Mouse (Mus musculus): ENCODE measurements at regions not wholly inside any gene's neighbourhood (a gene's known extent, or its start where the extent isn't known, plus 50 kb on each side); places are given as distances from the start of the nearest gene placed in this dataset.

GRCm38 (mm10) chr3:79996803-79997202, 112.5 kb downstream of the Fam198b start:
- Histone ChIP-seq H3K4me2 (ENCODE audit: low read depth, low read length) (no peak overlapping the region), H3K27ac (ENCODE audit: low read length) (no peak overlapping the region), H3K9ac (ENCODE audit: low read length) (no peak overlapping the region), H3K4me1 (ENCODE audit: control insufficient read depth, insufficient read depth, low read length) (peaks cover 11% of the 10 kb centered on the region), H3K27me3 (ENCODE audit: control insufficient read depth, insufficient read depth, low read length) (no peaks in the 10 kb centered on the region), H3K36me3 (ENCODE audit: control insufficient read depth, insufficient read depth) (no peaks in the 10 kb centered on the region), H3K4me3 (ENCODE audit: low read length) (no peak overlapping the region), H3K9me3 (replicated peaks; ENCODE audit: control insufficient read depth, low read length) (no peaks in the 10 kb centered on the region)
- ATAC-seq (replicated peaks; ENCODE audit: extremely low read depth, insufficient read depth, low FRiP score): no peak
- 62% methylated on average over 3 of the region's 3 CpGs for WGBS

- Histone ChIP-seq H3K36me3 (ENCODE audit: control insufficient read depth, insufficient read depth) (no peaks in the 10 kb centered on the region), H3K4me3 (ENCODE audit: low read length) (no peak overlapping the region), H3K9ac (ENCODE audit: low read length) (no peak overlapping the region), H3K27ac (ENCODE audit: low read length) (no peak overlapping the region), H3K4me2 (ENCODE audit: low read depth, low read length) (no peak overlapping the region), H3K4me1 (ENCODE audit: control insufficient read depth, insufficient read depth, low read length) (peaks cover 14% of the 10 kb centered on the region), H3K27me3 (ENCODE audit: control insufficient read depth, insufficient read depth, low read length) (no peaks in the 10 kb centered on the region), H3K9me3 (replicated peaks; ENCODE audit: control insufficient read depth, low read length) (no peaks in the 10 kb centered on the region)
- ATAC-seq (replicated peaks; ENCODE audit: extremely low read depth, insufficient read depth, low FRiP score): no peak
- WGBS: 90% methylated on average over 6 of the region's 6 CpGs
Observed at GRCm38 (mm10) chr3:80002335-80002734, 118.0 kb downstream of the Fam198b start.

GRCm38 (mm10) chr3:80003300-80004090, 119.2 kb downstream of the Fam198b start:
- no peaks in the 10 kb centered on the region for H3K9me3 ChIP-seq (replicated peaks; ENCODE audit: control insufficient read depth, low read length)
- no peak overlapping the region for H3K9ac ChIP-seq (ENCODE audit: low read length)
- peaks cover 14% of the 10 kb centered on the region for H3K4me1 ChIP-seq (ENCODE audit: control insufficient read depth, insufficient read depth, low read length)
- no peak for ATAC-seq (replicated peaks; ENCODE audit: extremely low read depth, insufficient read depth, low FRiP score)
- no peaks in the 10 kb centered on the region for H3K27me3 ChIP-seq (ENCODE audit: control insufficient read depth, insufficient read depth, low read length)
- no peak overlapping the region for H3K27ac ChIP-seq (ENCODE audit: low read length)
- H3K4me2 ChIP-seq (ENCODE audit: low read depth, low read length): no peak overlapping the region
- H3K36me3 ChIP-seq (ENCODE audit: control insufficient read depth, insufficient read depth): no peaks in the 10 kb centered on the region
- WGBS: 65% methylated on average over 5 of the region's 5 CpGs
- H3K4me3 ChIP-seq (ENCODE audit: low read length): no peak overlapping the region

- H3K4me1 ChIP-seq (ENCODE audit: control insufficient read depth, insufficient read depth, low read length): peaks cover 14% of the 10 kb centered on the region
- peak overlapping the region; percentile 54 for H3K27ac ChIP-seq (ENCODE audit: low read length)
- H3K27me3 ChIP-seq (ENCODE audit: control insufficient read depth, insufficient read depth, low read length): no peaks in the 10 kb centered on the region
- H3K9me3 ChIP-seq (replicated peaks; ENCODE audit: control insufficient read depth, low read length): no peaks in the 10 kb centered on the region
- 79% methylated on average over 3 of the region's 3 CpGs for WGBS
- no peak overlapping the region for H3K9ac ChIP-seq (ENCODE audit: low read length)
- H3K36me3 ChIP-seq (ENCODE audit: control insufficient read depth, insufficient read depth): no peaks in the 10 kb centered on the region
- ATAC-seq (replicated peaks; ENCODE audit: extremely low read depth, insufficient read depth, low FRiP score): no peak
- H3K4me3 ChIP-seq (ENCODE audit: low read length): no peak overlapping the region
- H3K4me2 ChIP-seq (ENCODE audit: low read depth, low read length): no peak overlapping the region
Observed at GRCm38 (mm10) chr3:80004556-80004955, 120.2 kb downstream of the Fam198b start.

- Histone ChIP-seq H3K36me3 (ENCODE audit: control insufficient read depth, insufficient read depth) (no peaks in the 10 kb centered on the region), H3K27me3 (ENCODE audit: control insufficient read depth, insufficient read depth, low read length) (no peaks in the 10 kb centered on the region), H3K9me3 (replicated peaks; ENCODE audit: control insufficient read depth, low read length) (no peaks in the 10 kb centered on the region), H3K9ac (ENCODE audit: low read length) (no peak overlapping the region), H3K4me1 (ENCODE audit: control insufficient read depth, insufficient read depth, low read length) (peaks cover 14% of the 10 kb centered on the region), H3K4me3 (ENCODE audit: low read length) (no peak overlapping the region), H3K4me2 (ENCODE audit: low read depth, low read length) (no peak overlapping the region), H3K27ac (ENCODE audit: low read length) (peak overlapping the region; percentile 54)
- WGBS: 76% methylated on average over 3 of the region's 3 CpGs
- ATAC-seq (replicated peaks; ENCODE audit: extremely low read depth, insufficient read depth, low FRiP score): peak; percentile 32; the same call in 1 of the 2 replicates
Observed at GRCm38 (mm10) chr3:80004966-80005365, 120.6 kb downstream of the Fam198b start.

- H3K9ac ChIP-seq (ENCODE audit: low read length): no peak overlapping the region
- peak overlapping the region; percentile 63 for H3K27ac ChIP-seq (ENCODE audit: low read length)
- ATAC-seq (replicated peaks; ENCODE audit: extremely low read depth, insufficient read depth, low FRiP score): no peak
- no peak overlapping the region for H3K4me2 ChIP-seq (ENCODE audit: low read depth, low read length)
- H3K27me3 ChIP-seq (ENCODE audit: control insufficient read depth, insufficient read depth, low read length): no peaks in the 10 kb centered on the region
- 76% methylated on average over 5 of the region's 5 CpGs for WGBS
- H3K36me3 ChIP-seq (ENCODE audit: control insufficient read depth, insufficient read depth): no peaks in the 10 kb centered on the region
- no peak overlapping the region for H3K4me3 ChIP-seq (ENCODE audit: low read length)
- no peaks in the 10 kb centered on the region for H3K9me3 ChIP-seq (replicated peaks; ENCODE audit: control insufficient read depth, low read length)
- peaks cover 14% of the 10 kb centered on the region for H3K4me1 ChIP-seq (ENCODE audit: control insufficient read depth, insufficient read depth, low read length)
Observed at GRCm38 (mm10) chr3:80005371-80005770, 121.0 kb downstream of the Fam198b start.

- 29% methylated on average over 5 of the region's 5 CpGs for WGBS
- Histone ChIP-seq H3K4me2 (ENCODE audit: low read depth, low read length) (no peak overlapping the region), H3K36me3 (ENCODE audit: control insufficient read depth, insufficient read depth) (no peaks in the 10 kb centered on the region), H3K4me1 (ENCODE audit: control insufficient read depth, insufficient read depth, low read length) (peaks cover 14% of the 10 kb centered on the region), H3K9me3 (replicated peaks; ENCODE audit: control insufficient read depth, low read length) (no peaks in the 10 kb centered on the region), H3K27me3 (ENCODE audit: control insufficient read depth, insufficient read depth, low read length) (no peaks in the 10 kb centered on the region), H3K4me3 (ENCODE audit: low read length) (no peak overlapping the region), H3K27ac (ENCODE audit: low read length) (peak overlapping the region; percentile 62), H3K9ac (ENCODE audit: low read length) (peak overlapping the region; percentile 8; the same call in 1 of the 2 replicates)
- peak; percentile 37; the same call in 1 of the 2 replicates for ATAC-seq (replicated peaks; ENCODE audit: extremely low read depth, insufficient read depth, low FRiP score)
Observed at GRCm38 (mm10) chr3:80006263-80006662, 121.9 kb downstream of the Fam198b start.

GRCm38 (mm10) chr3:80007006-80007405, 122.7 kb downstream of the Fam198b start:
- H3K4me2 ChIP-seq (ENCODE audit: low read depth, low read length): no peak overlapping the region
- WGBS: 64% methylated on average over 4 of the region's 4 CpGs
- no peak overlapping the region for H3K27ac ChIP-seq (ENCODE audit: low read length)
- H3K9ac ChIP-seq (ENCODE audit: low read length): no peak overlapping the region
- no peak overlapping the region for H3K4me3 ChIP-seq (ENCODE audit: low read length)
- no peaks in the 10 kb centered on the region for H3K9me3 ChIP-seq (replicated peaks; ENCODE audit: control insufficient read depth, low read length)
- H3K27me3 ChIP-seq (ENCODE audit: control insufficient read depth, insufficient read depth, low read length): no peaks in the 10 kb centered on the region
- no peak for ATAC-seq (replicated peaks; ENCODE audit: extremely low read depth, insufficient read depth, low FRiP score)
- no peaks in the 10 kb centered on the region for H3K36me3 ChIP-seq (ENCODE audit: control insufficient read depth, insufficient read depth)
- peaks cover 14% of the 10 kb centered on the region for H3K4me1 ChIP-seq (ENCODE audit: control insufficient read depth, insufficient read depth, low read length)

- H3K4me2 ChIP-seq (ENCODE audit: low read depth, low read length): no peak overlapping the region
- peaks cover 14% of the 10 kb centered on the region for H3K4me1 ChIP-seq (ENCODE audit: control insufficient read depth, insufficient read depth, low read length)
- H3K9ac ChIP-seq (ENCODE audit: low read length): no peak overlapping the region
- no peak overlapping the region for H3K4me3 ChIP-seq (ENCODE audit: low read length)
- no peaks in the 10 kb centered on the region for H3K36me3 ChIP-seq (ENCODE audit: control insufficient read depth, insufficient read depth)
- ATAC-seq (replicated peaks; ENCODE audit: extremely low read depth, insufficient read depth, low FRiP score): no peak
- no peaks in the 10 kb centered on the region for H3K27me3 ChIP-seq (ENCODE audit: control insufficient read depth, insufficient read depth, low read length)
- 67% methylated on average over 1 of the region's 1 CpGs for WGBS
- H3K9me3 ChIP-seq (replicated peaks; ENCODE audit: control insufficient read depth, low read length): no peaks in the 10 kb centered on the region
- no peak overlapping the region for H3K27ac ChIP-seq (ENCODE audit: low read length)
Observed at GRCm38 (mm10) chr3:80009275-80009674, 124.9 kb downstream of the Fam198b start.
